Mouse (Mus musculus) G1E (cell line): ENCODE results near the gene Ccnd3. TPM values are rescaled to one million over a fixed set of nuclear protein-coding genes. Genes with fewer than 3 reads are reported as not detected.
A peak's percentile ranks its signal among the peaks of the same experiment; 100 is the strongest.

Experiments
- ATAC-seq: 2 replicates; pipeline ENCODE4 v1.8.0; 2016; ENCODE audit warnings: mild to moderate bottlenecking; ENCODE audit not compliant: insufficient number of reproducible peaks, poor library complexity, low FRiP score, severe bottlenecking; ENCODE audit errors: extremely low read depth
- DNase-seq: peaks from one replicate; pipeline ENCODE4 v3.0.0; 2012; ENCODE audit warnings: low spot score
- H3K27me3 ChIP-seq: 2 replicates; pipeline ENCODE4 v1.6.1; 2012; ENCODE audit warnings: mild to moderate bottlenecking, low read length, inconsistent platforms; ENCODE audit not compliant: insufficient read depth
- H3K36me3 ChIP-seq: replicated peaks from 2 replicates; pipeline ENCODE3; 2012; ENCODE audit warnings: mild to moderate bottlenecking, inconsistent platforms
- H3K4me1 ChIP-seq: 2 replicates; pipeline ENCODE4 v1.6.1; 2012; ENCODE audit warnings: low read depth, low read length, inconsistent platforms, mixed read lengths; ENCODE audit not compliant: insufficient read depth
- H3K4me3 ChIP-seq: 2 replicates; pipeline ENCODE4 v1.5.1; 2012; ENCODE audit warnings: low read depth, mild to moderate bottlenecking, inconsistent platforms, low read length, moderate library complexity, mixed read lengths
- H3K9me3 ChIP-seq: replicated peaks from 2 replicates; pipeline ENCODE4 v1.6.1; 2012; ENCODE audit warnings: inconsistent platforms
- CTCF ChIP-seq: IDR thresholded peaks from 2 replicates; pipeline ENCODE4 v1.5.1; 2012; ENCODE audit warnings: low read depth, low read length, inconsistent platforms, mixed read lengths
- GATA1 ChIP-seq: IDR thresholded peaks from 2 replicates; pipeline ENCODE4 v1.6.1; 2012; ENCODE audit warnings: borderline replicate concordance, low read length, inconsistent platforms, mixed read lengths
- GATA2 ChIP-seq: IDR thresholded peaks from 2 replicates; pipeline ENCODE4 v1.6.1; 2012; ENCODE audit warnings: low read depth, low read length, inconsistent platforms, borderline replicate concordance
- POLR2AphosphoS5 ChIP-seq: IDR thresholded peaks from 2 replicates; pipeline ENCODE4 v1.6.1; 2012; ENCODE audit warnings: low read depth, low read length, inconsistent platforms; ENCODE audit not compliant: insufficient replicate concordance
- TAL1 ChIP-seq: conservative IDR thresholded peaks from 2 replicates; pipeline ENCODE4 v1.6.1; 2012; ENCODE audit warnings: low read depth, low read length, inconsistent platforms, mixed read lengths
- polyA plus RNA-seq: library from polyadenylated mRNA; stranded (reverse); fragments of >175 nt; gene quantifications from 2 replicates; pipeline ENCODE4 v1.2.3, GENCODE M21; 2012
- total RNA-seq, 2 experiments: library from RNA; stranded (forward) in 1 of 2; stranded (reverse) in 1 of 2; fragments of 200-1000 nt in 1 of 2; fragments of >200 nt in 1 of 2; fragmentation: Nextera tagmentation in 1 of 2; gene quantifications; 2 replicates each; pipeline ENCODE4 v1.2.3; 2014 to 2017

Ccnd3 gene
- total RNA-seq (2014; fragmentation: Nextera tagmentation) (229 and 238 TPM in 2 replicates), total RNA-seq (2017) (134 and 143 TPM in 2 replicates), polyA plus RNA-seq (426 and 439 TPM in 2 replicates)

DNA sequence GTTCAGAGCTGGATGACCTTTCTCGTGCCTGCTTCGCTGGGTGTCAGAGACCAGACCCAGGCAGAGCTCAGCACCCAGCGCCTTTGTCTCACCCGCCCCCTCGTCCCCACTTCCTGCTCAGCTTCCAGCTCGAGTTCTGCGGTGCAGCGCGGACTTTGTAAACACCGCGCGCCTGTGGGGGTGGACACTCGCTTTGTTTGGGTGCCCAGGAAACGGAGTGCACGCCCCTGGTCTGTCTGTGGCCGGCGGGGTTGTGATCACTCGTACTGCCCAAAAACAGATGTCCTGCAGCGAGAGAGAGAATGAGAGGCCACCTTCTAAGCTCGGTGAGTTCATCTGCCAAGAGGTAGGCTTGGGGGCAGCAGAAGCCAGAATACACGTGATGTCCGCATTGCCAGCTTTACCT, at the start of gene Ccnd3:
Gene Ccnd3 (plus strand): TSS at position 111 of the 406 bp plus-strand sequence.
- Histone ChIP-seq H3K27me3 (no peaks in the 10 kb centered on the region), H3K36me3 (peaks cover 29% of the 10 kb centered on the region), H3K4me3 (peak within 1 kb of the TSS; percentile 72), H3K4me1 (peaks cover 79% of the 10 kb centered on the region), H3K9me3 (no peaks in the 10 kb centered on the region)
- ATAC-seq (peak; percentile 18; the same call in 1 of the 2 replicates), DNase-seq (peak; percentile 52)
- no peak for TF ChIP-seq GATA2

DNA sequence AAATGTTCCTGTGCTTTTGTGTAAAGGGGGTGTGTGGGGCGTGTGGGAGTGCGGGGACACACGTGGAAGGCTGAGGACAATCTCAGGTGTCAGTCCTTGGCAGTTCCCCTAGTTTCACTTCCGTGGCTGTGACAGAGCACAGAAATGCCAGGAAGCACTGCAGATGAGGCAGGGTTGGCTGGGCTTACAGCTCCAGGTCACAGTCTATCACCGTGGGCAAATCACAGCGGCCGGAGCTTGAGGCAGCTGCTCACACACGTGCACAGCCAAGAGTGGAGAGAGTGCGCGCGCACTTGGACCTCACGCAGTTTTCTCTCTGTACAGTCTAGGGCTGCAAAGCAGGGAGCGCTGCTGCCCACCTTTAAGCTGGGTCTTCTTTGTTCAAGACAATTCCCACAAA, 46.5 kb upstream of the Ccnd3 start:
- no peak for TF ChIP-seq POLR2AphosphoS5
- no peaks in the 10 kb centered on the region for H3K9me3 ChIP-seq
- no peak for DNase-seq
- peaks cover 20% of the 10 kb centered on the region for H3K4me1 ChIP-seq
- ATAC-seq = no peak
- H3K36me3 ChIP-seq = no peaks in the 10 kb centered on the region
- no peak overlapping the region for H3K4me3 ChIP-seq
- H3K27me3 ChIP-seq = peaks cover 38% of the 10 kb centered on the region

DNA sequence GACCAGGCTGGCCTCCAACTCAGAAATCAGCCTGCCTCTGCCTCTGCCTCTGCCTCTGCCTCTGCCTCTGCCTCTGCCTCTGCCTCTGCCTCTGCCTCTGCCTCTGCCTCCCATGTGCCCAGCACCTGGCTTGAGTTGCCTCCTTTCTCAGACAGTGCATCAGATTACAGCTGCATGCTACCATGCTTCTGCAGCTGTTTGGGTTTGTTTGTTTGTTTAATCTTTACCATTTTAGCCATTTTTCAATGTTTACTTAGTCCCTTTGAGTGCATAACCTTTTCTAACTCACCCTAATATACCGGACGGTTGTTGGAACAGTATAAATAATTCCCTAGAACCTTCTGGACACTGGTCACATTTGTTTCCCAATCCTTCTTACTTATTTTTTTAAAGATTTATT, 45.9 kb upstream of the Ccnd3 start:
- TF ChIP-seq CTCF = no peak
- Histone ChIP-seq H3K27me3 (peaks cover 44% of the 10 kb centered on the region), H3K4me1 (peaks cover 17% of the 10 kb centered on the region)

DNA sequence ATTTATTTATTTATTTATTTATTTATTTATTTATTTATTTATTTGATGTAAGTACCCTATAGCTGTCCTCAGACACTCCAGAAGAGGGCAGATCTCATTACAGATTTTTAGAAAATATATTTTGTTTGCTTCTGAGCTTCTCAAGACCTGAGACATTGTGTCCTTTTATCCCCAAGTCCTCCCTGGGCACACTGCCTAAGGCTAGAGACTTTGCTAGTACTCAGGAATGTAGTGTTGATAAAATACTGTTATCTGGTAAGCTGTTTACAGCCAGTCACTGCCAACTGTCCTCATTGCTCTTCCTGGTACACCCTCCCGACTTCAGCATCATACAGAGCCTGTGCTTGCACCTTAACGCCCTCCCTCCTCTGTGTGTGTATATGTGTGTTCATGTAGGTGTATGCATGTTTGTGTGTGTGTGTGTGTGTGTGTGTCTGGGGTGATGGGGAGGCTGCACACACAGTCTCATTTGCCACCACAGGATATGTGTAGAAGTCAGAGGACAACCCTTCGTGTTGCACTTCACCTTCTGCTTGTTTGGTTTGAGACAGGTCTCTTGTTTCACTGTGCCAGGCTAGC, 45.4 kb upstream of the Ccnd3 start:
- Histone ChIP-seq H3K4me3 (no peak overlapping the region), H3K36me3 (no peaks in the 10 kb centered on the region), H3K27me3 (peaks cover 49% of the 10 kb centered on the region), H3K9me3 (no peaks in the 10 kb centered on the region), H3K4me1 (peaks cover 14% of the 10 kb centered on the region)
- no peak for TF ChIP-seq TAL1
- no peak for TF ChIP-seq GATA1
- TF ChIP-seq POLR2AphosphoS5 = no peak
- TF ChIP-seq GATA2 = no peak
- no peak for TF ChIP-seq CTCF
- ATAC-seq (no peak), DNase-seq (no peak)

More for the DNA sequence above, 45.9 kb upstream of the Ccnd3 start:
- DNase-seq (no peak), ATAC-seq (no peak)
- Histone ChIP-seq H3K4me3 (no peak overlapping the region), H3K36me3 (no peaks in the 10 kb centered on the region), H3K9me3 (no peaks in the 10 kb centered on the region)

DNA sequence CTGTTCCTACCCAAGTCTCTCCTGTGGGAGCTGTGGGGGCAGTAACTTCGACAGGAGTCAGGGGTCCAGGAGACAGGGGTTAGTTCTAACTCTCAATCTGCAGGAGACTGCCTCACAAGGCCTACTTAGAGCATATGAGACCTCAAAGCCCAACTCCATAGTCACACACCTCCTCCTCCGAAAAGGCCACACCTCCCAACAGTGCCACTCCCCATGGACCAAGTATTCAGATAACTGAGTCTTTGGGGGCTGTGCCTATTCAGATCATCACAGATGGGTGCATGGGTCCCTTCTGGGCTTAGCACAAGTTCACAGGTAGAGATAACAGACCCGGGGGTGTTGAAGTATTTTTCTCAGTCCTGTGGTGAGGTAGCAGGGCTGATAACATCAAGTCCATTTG, 43.2 kb upstream of the Ccnd3 start:
- ATAC-seq = no peak
- peaks cover 60% of the 10 kb centered on the region for H3K27me3 ChIP-seq
- no peak for DNase-seq
- no peaks in the 10 kb centered on the region for H3K36me3 ChIP-seq
- TF ChIP-seq GATA2 (no peak), CTCF (no peak), POLR2AphosphoS5 (no peak), GATA1 (no peak), TAL1 (no peak)
- H3K4me1 ChIP-seq = peaks cover 3% of the 10 kb centered on the region; the same call in 1 of the 2 replicates
- no peaks in the 10 kb centered on the region for H3K9me3 ChIP-seq
- H3K4me3 ChIP-seq = no peak overlapping the region

DNA sequence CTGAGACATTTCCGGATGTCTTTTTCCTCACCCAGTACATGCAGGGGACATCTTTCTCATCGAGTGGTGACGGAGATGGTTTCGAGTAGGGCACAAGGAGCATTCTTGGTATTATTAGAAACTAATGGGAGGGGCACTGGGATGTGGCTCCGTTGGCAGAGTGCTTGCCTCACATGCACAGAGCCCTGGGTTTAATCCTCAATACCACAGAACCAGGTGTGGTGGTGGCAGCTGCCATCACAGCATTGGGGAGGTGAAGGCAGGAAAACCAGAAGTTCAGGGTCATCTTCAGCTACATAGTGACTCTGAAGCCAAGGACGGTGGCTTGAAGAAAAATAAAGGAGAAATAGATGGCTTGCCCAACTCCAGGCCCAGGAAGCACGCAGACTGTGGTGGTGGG, 42.6 kb upstream of the Ccnd3 start:
- Histone ChIP-seq H3K9me3 (no peaks in the 10 kb centered on the region), H3K36me3 (no peaks in the 10 kb centered on the region), H3K27me3 (peaks cover 65% of the 10 kb centered on the region), H3K4me3 (no peak overlapping the region), H3K4me1 (no peaks in the 10 kb centered on the region)
- DNase-seq = no peak
- no peak for TF ChIP-seq TAL1
- no peak for TF ChIP-seq GATA1
- TF ChIP-seq POLR2AphosphoS5 = no peak
- no peak for TF ChIP-seq CTCF
- no peak for TF ChIP-seq GATA2
- no peak for ATAC-seq

DNA sequence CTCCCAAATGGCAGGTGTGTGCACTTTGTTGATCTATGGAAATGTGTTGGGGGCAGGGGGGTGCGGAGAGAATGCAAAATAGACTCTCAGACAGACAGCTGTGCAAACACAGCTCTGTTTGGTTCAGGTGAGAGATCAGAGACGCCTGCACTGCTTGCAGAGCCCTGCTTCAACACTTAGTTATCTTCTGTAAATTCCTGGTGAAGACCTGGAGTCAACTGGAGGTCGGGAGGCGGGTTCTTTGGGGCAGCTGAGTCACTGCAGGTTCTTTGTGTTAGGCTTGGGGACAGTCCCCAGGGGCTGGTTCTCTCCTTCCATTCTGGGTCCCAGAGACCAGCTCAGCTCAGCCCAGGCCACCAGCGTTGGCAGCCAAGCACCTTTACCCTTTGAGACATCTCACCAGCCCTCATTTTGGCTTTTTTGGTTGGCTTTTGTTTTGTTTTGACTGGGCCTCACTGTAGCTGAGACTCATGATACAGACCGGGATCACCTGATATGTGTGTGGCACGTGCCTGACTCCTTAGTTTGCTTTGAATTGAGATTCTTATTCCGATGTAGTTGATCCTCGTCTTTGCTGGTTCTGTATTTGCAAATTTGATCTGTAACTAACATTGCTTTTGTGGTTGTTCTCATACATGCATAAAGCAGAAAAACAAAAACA, 42.0 kb upstream of the Ccnd3 start:
- Histone ChIP-seq H3K4me3 (no peak overlapping the region), H3K9me3 (no peaks in the 10 kb centered on the region), H3K36me3 (no peaks in the 10 kb centered on the region), H3K27me3 (peaks cover 70% of the 10 kb centered on the region), H3K4me1 (no peaks in the 10 kb centered on the region)
- no peak for DNase-seq
- ATAC-seq = no peak
- TF ChIP-seq CTCF (no peak), GATA1 (no peak), POLR2AphosphoS5 (no peak), TAL1 (no peak), GATA2 (no peak)
